Mouse (Mus musculus) CH12.LX (cell line): ENCODE measurements at regions not wholly inside any gene's neighbourhood (a gene's known extent, or its start where the extent isn't known, plus 50 kb on each side); places are given as distances from the start of the nearest gene placed in this dataset.

ENCODE experiments used
- DNase-seq: peaks from one replicate; pipeline ENCODE4 v3.0.0-alpha.2; 2013; ENCODE audit errors: extremely low read depth
- H3K27ac ChIP-seq: 2 replicates; pipeline ENCODE4 v1.5.1; 2012; ENCODE audit warnings: low read depth, mild to moderate bottlenecking, control low read depth, moderate library complexity; ENCODE audit not compliant: insufficient read depth
- H3K27me3 ChIP-seq: replicated peaks from 2 replicates; pipeline ENCODE3; 2012; ENCODE audit warnings: inconsistent platforms
- H3K36me3 ChIP-seq, 2 experiments: replicated peaks in 1 of 2; 2 replicates each; pipeline versions ENCODE3 to v1.6.1; 2012; ENCODE audit warnings: inconsistent platforms in 1 of 2, low read length in 1 of 2, mild to moderate bottlenecking in 1 of 2, mixed read lengths in 1 of 2, moderate library complexity in 1 of 2; ENCODE audit not compliant: control insufficient read depth in 1 of 2, insufficient read depth in 1 of 2
- H3K4me1 ChIP-seq, 2 experiments: 2 replicates each; pipeline ENCODE4 v1.6.1; 2012; ENCODE audit warnings: inconsistent platforms in 1 of 2, moderate library complexity in 1 of 2; ENCODE audit not compliant: insufficient read depth in 2 of 2, control insufficient read depth in 1 of 2
- H3K4me2 ChIP-seq: 2 replicates; pipeline ENCODE4 v1.6.1; 2012; ENCODE audit warnings: low read depth, mild to moderate bottlenecking, control low read depth; ENCODE audit not compliant: poor library complexity, insufficient read depth, severe bottlenecking
- H3K4me3 ChIP-seq, 3 experiments: fragments of 150-350 bp in 1 of 3; sonication (generic) in 1 of 3; replicated peaks in 1 of 3; 2 replicates each; pipeline versions ENCODE3 to v1.5.1; 2011 to 2012; ENCODE audit warnings: low read depth in 2 of 3, low read length in 2 of 3, mild to moderate bottlenecking in 2 of 3, moderate library complexity in 2 of 3, control low read depth in 1 of 3, improper control_type of control experiment in 1 of 3, inconsistent platforms in 1 of 3, mixed read lengths in 1 of 3; ENCODE audit not compliant: poor library complexity in 1 of 3
- H3K79me2 ChIP-seq: replicated peaks from 2 replicates; pipeline ENCODE4 v1.6.1; 2012; ENCODE audit warnings: mild to moderate bottlenecking, moderate library complexity; ENCODE audit not compliant: control insufficient read depth, poor library complexity, insufficient read depth, severe bottlenecking; ENCODE audit errors: extremely low read depth
- H3K9ac ChIP-seq: 2 replicates; pipeline ENCODE4 v1.6.1; 2012; ENCODE audit warnings: low read depth, mild to moderate bottlenecking, control low read depth, moderate library complexity; ENCODE audit not compliant: insufficient read depth
- H3K9me3 ChIP-seq: replicated peaks from 2 replicates; pipeline ENCODE3; 2012; ENCODE audit warnings: low read length, inconsistent platforms, mixed read lengths
- BHLHE40 ChIP-seq: IDR thresholded peaks from 2 replicates; pipeline ENCODE4 v1.6.1; 2011; ENCODE audit warnings: mild to moderate bottlenecking, low read depth, low read length, improper control_type of control experiment
- CHD1 ChIP-seq: IDR thresholded peaks from 2 replicates; pipeline ENCODE4 v1.6.1; 2012; ENCODE audit warnings: low read depth, low read length, improper control_type of control experiment, inconsistent platforms
- CTCF ChIP-seq, 2 experiments: IDR thresholded peaks in 1 of 2; conservative IDR thresholded peaks in 1 of 2; 2 replicates each; pipeline ENCODE4 v1.5.1; 2011 to 2012; ENCODE audit warnings: low read depth in 2 of 2, low read length in 2 of 2, improper control_type of control experiment in 1 of 2, inconsistent platforms in 1 of 2, mild to moderate bottlenecking in 1 of 2, moderate library complexity in 1 of 2
- ELF1 ChIP-seq: IDR thresholded peaks from 2 replicates; pipeline ENCODE4 v1.6.1; 2014; ENCODE audit warnings: low read depth, mild to moderate bottlenecking, inconsistent platforms, low read length, improper control_type of control experiment
- ETS1 ChIP-seq: conservative IDR thresholded peaks from 2 replicates; pipeline ENCODE4 v1.6.1; 2012; ENCODE audit warnings: low read depth, mild to moderate bottlenecking, inconsistent platforms, low read length, improper control_type of control experiment, moderate library complexity
- GABPA ChIP-seq: IDR thresholded peaks from 2 replicates; pipeline ENCODE4 v1.6.1; 2012; ENCODE audit warnings: low read depth, low read length, improper control_type of control experiment, inconsistent platforms; ENCODE audit not compliant: insufficient replicate concordance
- HCFC1 ChIP-seq: IDR thresholded peaks from 2 replicates; pipeline ENCODE4 v1.6.1; 2012; ENCODE audit warnings: low read depth, mild to moderate bottlenecking, inconsistent platforms, low read length, improper control_type of control experiment
- MAX ChIP-seq: IDR thresholded peaks from 2 replicates; pipeline ENCODE4 v1.6.1; 2011; ENCODE audit warnings: low read length, improper control_type of control experiment
- MXI1 ChIP-seq: IDR thresholded peaks from 2 replicates; pipeline ENCODE4 v1.6.1; 2011; ENCODE audit warnings: mild to moderate bottlenecking, low read depth, low read length, improper control_type of control experiment
- NELFE ChIP-seq: IDR thresholded peaks from 2 replicates; pipeline ENCODE4 v1.6.1; 2011; ENCODE audit warnings: low read depth, low read length, improper control_type of control experiment
- NRF1 ChIP-seq: IDR thresholded peaks from 2 replicates; pipeline ENCODE4 v1.6.1; 2014; ENCODE audit warnings: low read depth, mild to moderate bottlenecking, inconsistent platforms, low read length, improper control_type of control experiment, moderate library complexity
- PAX5 ChIP-seq: IDR thresholded peaks from 2 replicates; pipeline ENCODE4 v1.6.1; 2012; ENCODE audit warnings: low read length, inconsistent platforms, mixed read lengths
- POLR2A ChIP-seq: IDR thresholded peaks from 2 replicates; pipeline ENCODE4 v1.6.1; 2011; ENCODE audit warnings: low read depth, mild to moderate bottlenecking, improper control_type of control experiment, low read length
- RAD21 ChIP-seq: IDR thresholded peaks from 2 replicates; pipeline ENCODE4 v1.6.1; 2011; ENCODE audit warnings: low read depth, mild to moderate bottlenecking, low read length, improper control_type of control experiment, moderate library complexity
- RCOR1 ChIP-seq: conservative IDR thresholded peaks from 2 replicates; pipeline ENCODE4 v1.6.1; 2012; ENCODE audit warnings: low read depth, mild to moderate bottlenecking, inconsistent platforms, low read length, improper control_type of control experiment
- TBP ChIP-seq: conservative IDR thresholded peaks from 2 replicates; pipeline ENCODE4 v1.6.1; 2011; ENCODE audit warnings: low read depth, low read length, improper control_type of control experiment
- TCF12 ChIP-seq: IDR thresholded peaks from 2 replicates; pipeline ENCODE4 v1.6.1; 2014; ENCODE audit warnings: low read depth, mild to moderate bottlenecking, inconsistent platforms, low read length, improper control_type of control experiment
- USF1 ChIP-seq: IDR thresholded peaks from 2 replicates; pipeline ENCODE4 v1.6.1; 2014; ENCODE audit warnings: low read depth, mild to moderate bottlenecking, inconsistent platforms, low read length, improper control_type of control experiment
- ZC3H11A ChIP-seq: IDR thresholded peaks from 2 replicates; pipeline ENCODE4 v1.6.1; 2012; ENCODE audit warnings: low read depth, mild to moderate bottlenecking, inconsistent platforms, low read length, improper control_type of control experiment
- ZKSCAN1 ChIP-seq: IDR thresholded peaks from 2 replicates; pipeline ENCODE4 v1.6.1; 2012; ENCODE audit warnings: low read depth, inconsistent platforms, low read length, improper control_type of control experiment, borderline replicate concordance
- ZMIZ1 ChIP-seq: IDR thresholded peaks from 2 replicates; pipeline ENCODE4 v1.6.1; 2012; ENCODE audit warnings: low read depth, mild to moderate bottlenecking, inconsistent platforms, low read length, improper control_type of control experiment
- dilution Hi-C: fragments of 300-500 bp; cut with MboI; formaldehyde crosslinking; loops from 2 replicates; pipeline ENCODE4 v1.14.3; 2020; ENCODE audit warnings: low sequenced_read_pairs; ENCODE audit not compliant: extremely low pct_unique_long_range_greater_than_20kb, extremely low pct_ligation_motif_present
- in situ Hi-C: fragments of 300-500 bp; cut with MboI; formaldehyde crosslinking; loops from 3 replicates; pipeline ENCODE4 v1.14.3; 2019; ENCODE audit warnings: low sequenced_read_pairs, low pct_ligation_motif_present, low pct_unique_long_range_greater_than_20kb, mixed read lengths

DNA sequence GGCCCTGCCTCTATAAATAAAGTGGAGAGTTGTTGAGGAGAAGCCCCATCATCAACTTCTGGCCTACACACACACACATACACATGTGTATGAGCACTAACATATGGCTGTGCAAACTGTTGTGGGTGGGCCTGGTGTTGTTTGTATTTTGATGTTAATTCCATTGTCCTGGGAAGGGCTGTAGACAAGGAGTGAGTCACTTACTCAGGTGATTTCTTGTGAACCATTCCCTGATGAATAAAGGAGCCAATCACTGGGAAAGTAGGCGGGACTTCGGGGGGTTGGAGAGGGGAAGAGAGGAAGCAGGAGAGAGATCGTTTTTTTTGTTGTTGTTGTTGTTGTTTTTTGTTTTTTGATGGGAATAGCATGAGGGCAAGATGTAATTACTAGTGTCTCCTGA is 699.0 kb upstream of the Slc8a1 start:
- H3K27ac ChIP-seq = no peak overlapping the region
- H3K4me3 ChIP-seq = no peak overlapping the region
- no peaks in the 10 kb centered on the region for H3K79me2 ChIP-seq
- no peaks in the 10 kb centered on the region for H3K4me1 ChIP-seq
- in situ Hi-C loops (no loop called here), dilution Hi-C loops (no loop called here)
- DNase-seq = no peak
- H3K36me3 ChIP-seq = no peaks in the 10 kb centered on the region
- H3K9ac ChIP-seq = no peak overlapping the region
- H3K27me3 ChIP-seq = no peaks in the 10 kb centered on the region
- no peak overlapping the region for H3K4me2 ChIP-seq
- peaks cover 25% of the 10 kb centered on the region for H3K9me3 ChIP-seq
- TF ChIP-seq MAX (no peak), ZKSCAN1 (no peak)

DNA sequence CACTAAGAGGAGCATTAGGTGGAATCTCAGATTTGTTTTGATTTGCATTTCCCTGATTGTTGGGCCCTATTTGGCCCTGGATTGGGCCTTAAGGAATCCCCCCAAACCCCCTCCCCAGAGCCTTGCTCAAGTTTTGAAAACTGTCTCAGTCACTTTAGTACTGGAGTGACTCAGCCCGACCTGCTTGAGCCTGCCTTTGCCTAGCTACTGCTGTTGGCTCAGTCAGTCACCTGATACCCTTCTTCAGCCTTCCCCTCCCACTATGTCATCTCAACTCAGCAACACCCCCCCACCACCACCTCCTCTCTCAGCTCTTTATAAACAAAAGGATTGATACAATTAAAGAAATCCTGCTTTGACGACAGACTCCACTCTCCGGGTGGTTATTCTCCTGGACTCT is 694.5 kb upstream of the Slc8a1 start:
- in situ Hi-C loops (no loop called here), dilution Hi-C loops (no loop called here)
- Histone ChIP-seq H3K4me1 (no peaks in the 10 kb centered on the region), H3K27me3 (no peaks in the 10 kb centered on the region), H3K9ac (no peak overlapping the region), H3K4me2 (no peak overlapping the region), H3K79me2 (no peaks in the 10 kb centered on the region), H3K9me3 (peaks cover 29% of the 10 kb centered on the region), H3K36me3 (no peaks in the 10 kb centered on the region), H3K27ac (no peak overlapping the region), H3K4me3 (no peak overlapping the region)
- TF ChIP-seq NRF1 (no peak), ETS1 (no peak), NELFE (no peak), RCOR1 (no peak), CHD1 (no peak), TCF12 (no peak)
- DNase-seq = no peak

DNA sequence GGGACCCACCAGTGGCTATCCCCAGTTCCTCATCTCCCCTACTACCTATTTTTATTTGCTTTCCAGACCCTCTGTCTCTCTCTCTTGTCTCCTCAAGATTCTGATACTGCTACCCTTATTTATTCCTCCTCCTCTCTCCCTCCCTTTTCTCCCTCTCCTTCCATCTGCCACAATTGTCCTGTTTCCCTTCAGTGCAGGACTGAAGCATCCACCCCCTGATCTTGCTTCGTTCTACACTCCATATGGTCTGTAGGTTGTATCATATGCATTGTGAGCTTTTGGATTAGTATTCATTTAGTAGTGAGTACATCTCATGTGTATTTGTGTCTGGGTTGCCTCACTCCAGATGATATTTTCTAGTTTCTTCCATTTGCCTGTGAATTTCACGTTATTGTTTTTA is 670.1 kb upstream of the Slc8a1 start:
- H3K79me2 ChIP-seq = no peaks in the 10 kb centered on the region
- H3K9me3 ChIP-seq = peaks cover 16% of the 10 kb centered on the region
- H3K4me2 ChIP-seq = no peak overlapping the region
- no peaks in the 10 kb centered on the region for H3K4me1 ChIP-seq
- DNase-seq = no peak
- TF ChIP-seq TCF12 (no peak), RCOR1 (no peak), RAD21 (no peak), ELF1 (no peak), CTCF (conservative IDR thresholded peaks at IDR 0.05 in 1 of 2, IDR thresholded peaks at IDR 0.05 in 1 of 2; ENCODE audit: low read depth in 2 of 2, low read length in 2 of 2) (no peak), MXI1 (no peak), POLR2A (no peak), HCFC1 (no peak), NELFE (no peak), BHLHE40 (no peak), NRF1 (no peak), GABPA (no peak), TBP (no peak), ZMIZ1 (no peak), USF1 (no peak), ZC3H11A (no peak), PAX5 (no peak)
- H3K27ac ChIP-seq = no peak overlapping the region
- H3K9ac ChIP-seq = no peak overlapping the region
- in situ Hi-C loops (no loop called here), dilution Hi-C loops (no loop called here)
- H3K4me3 ChIP-seq = no peak overlapping the region
- no peaks in the 10 kb centered on the region for H3K36me3 ChIP-seq
- no peaks in the 10 kb centered on the region for H3K27me3 ChIP-seq
